Mouse (Mus musculus): ENCODE data around the gene Stn1.

Stn1 gene

GRCm38 (mm10) chr19:47542441-47542840 lies 5.1 kb upstream of the Stn1 start:
- no peak for DNase-seq (ENCODE audit: low spot score)

DNA sequence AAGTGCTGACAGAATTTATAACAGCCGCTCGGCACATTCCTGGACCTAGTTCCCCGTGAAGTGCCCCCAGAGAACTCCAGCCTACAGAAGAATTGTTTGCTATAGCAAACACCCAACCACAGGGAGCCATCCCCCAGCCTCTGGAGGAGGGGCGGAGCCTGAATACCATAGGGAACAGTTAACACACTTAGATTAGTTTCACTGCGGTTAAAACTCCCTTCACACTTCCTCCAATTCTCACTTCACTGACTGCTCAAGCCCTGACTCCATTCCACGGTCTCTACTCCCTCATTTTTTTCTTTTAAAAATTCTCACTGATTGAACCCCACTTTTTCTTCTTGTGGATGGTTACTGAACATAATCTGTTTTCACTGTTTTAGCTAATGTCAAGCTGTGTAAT lies 1.5 kb upstream of the Stn1 start:
- peak; percentile 43 for DNase-seq (ENCODE audit: low spot score)

GRCm38 (mm10) chr19:47537879-47538278 lies 572 bp upstream of the Stn1 start:
- DNase-seq (ENCODE audit: low spot score): no peak

- DNase-seq (ENCODE audit: low spot score): peak; percentile 100
Measured at GRCm38 (mm10) chr19:47536521-47537299, 597 bp downstream of the Stn1 start.

DNA sequence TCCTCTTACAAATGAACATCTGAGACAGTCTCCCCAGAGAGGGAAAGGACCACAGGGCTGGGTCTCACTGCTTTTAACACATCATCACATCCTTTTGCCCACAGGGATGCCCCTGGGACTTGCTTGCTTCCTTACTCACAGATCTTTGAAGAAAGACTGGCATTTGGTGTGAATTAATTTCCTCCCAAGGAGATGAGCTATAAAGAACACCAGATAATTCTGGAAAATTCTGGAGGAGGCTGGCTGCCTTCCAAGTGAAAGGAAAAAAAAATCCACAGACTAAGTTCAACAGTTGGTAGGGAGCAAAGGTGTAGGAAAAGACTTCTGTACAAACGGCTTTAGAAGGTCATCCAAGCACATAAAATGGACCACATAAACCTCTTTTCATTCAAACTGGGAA lies 3.2 kb downstream of the Stn1 start:
- DNase-seq (ENCODE audit: low spot score): no peak

DNA sequence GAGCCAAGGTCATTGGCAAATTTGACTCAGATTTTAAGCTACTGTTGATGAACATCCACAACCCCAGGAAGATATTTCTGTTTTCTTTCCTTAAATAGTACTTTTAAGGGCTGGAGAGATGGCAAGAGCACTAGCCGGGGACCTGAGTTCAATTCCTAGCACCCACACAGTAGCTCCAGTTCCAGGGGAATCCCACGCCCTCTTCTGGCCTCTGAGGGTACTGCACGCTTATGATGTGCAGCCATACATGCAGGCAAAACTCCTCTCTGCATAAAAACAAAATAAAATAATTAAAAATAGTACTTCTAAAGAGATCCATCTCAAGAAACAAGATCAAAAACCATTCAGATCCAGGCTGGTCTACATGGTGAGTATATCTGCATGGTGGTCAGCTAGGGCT lies 4.9 kb downstream of the Stn1 start:
- no peak for DNase-seq (ENCODE audit: low spot score)

GRCm38 (mm10) chr19:47531309-47531708 lies 6.0 kb downstream of the Stn1 start:
- no peak for DNase-seq (ENCODE audit: low spot score)

GRCm38 (mm10) chr19:47526239-47526986 lies 10.9 kb downstream of the Stn1 start:
- no peak for DNase-seq (ENCODE audit: low spot score)

DNA sequence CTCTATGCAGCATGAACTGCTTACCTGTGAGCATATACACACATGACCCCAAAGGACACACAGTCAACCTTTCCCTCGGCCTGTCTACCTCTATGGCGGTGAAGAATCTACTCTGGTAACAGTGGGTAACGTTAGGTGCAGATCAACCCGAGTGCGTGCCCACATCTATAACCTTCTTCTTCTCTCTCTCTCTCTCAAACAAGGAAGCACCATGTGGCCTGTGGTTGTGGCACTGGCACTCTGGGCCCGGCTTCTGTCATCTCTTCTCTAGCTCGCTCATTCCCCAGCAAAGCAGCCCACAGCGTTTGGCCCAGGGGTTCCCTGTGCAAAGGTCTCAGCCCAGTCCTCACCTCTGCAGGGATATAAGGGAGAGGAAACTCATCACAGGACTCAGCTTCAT lies 12.4 kb downstream of the Stn1 start:
- DNase-seq (ENCODE audit: low spot score): no peak

DNA sequence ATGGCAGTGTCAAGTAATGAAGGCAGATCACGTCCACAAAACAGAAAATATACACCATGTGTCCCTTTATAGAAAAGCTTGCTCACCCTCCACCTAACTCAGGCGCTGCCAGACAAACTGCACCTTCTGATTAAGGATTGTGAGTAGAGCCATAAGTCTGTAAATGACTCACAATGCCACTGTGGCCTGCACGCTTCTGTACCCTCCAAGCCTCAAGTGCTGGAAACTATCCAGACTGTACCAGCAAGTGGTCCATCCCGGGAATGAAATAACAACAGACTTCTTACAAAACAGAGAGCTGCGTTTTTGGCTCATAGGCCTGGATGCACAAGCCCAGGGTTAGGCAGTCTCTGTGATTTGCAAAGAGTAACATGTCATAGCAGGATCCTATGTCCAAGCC lies 15.9 kb downstream of the Stn1 start:
- DNase-seq (ENCODE audit: low spot score): no peak

GRCm38 (mm10) chr19:47519163-47519893 lies 18.0 kb downstream of the Stn1 start:
- DNase-seq (ENCODE audit: low spot score): no peak

DNA sequence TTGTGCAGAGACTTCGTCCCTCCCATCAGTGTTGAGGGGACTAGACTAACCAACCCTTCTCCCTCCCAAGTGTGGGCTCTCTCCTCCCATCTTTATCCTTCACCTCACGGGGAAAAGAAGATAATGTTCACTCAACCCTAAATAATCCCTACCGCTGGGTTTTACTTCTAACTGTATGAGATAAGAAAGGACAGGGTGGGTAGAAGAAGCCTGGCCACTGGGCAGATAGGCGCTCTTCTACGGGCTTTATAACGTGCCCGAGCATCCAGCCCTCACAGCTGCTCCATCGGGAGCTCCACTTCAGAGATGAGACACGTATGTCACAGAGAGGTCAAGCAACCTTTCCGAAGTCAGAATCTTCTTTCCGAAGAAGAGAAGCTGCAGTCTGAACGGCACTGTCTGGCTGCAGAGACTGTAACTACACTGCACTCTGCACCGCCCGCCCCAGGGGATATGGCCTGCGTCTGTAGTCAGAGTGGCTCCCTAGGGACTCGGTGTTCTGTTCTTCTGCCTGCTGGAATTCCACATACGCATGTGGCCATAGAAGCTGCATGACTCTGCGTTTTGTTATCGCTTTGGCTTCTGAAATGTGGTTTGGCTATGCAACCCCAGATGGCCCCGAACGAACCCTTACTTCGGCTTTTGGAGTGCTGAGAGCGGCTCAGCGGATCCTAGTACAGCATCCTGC lies 18.7 kb downstream of the Stn1 start:
- no peak for DNase-seq (ENCODE audit: low spot score)

GRCm38 (mm10) chr19:47517570-47517969 lies 19.7 kb downstream of the Stn1 start:
- no peak for DNase-seq (ENCODE audit: low spot score)

- DNase-seq (ENCODE audit: low spot score): no peak
Measured at GRCm38 (mm10) chr19:47516879-47517278, 20.4 kb downstream of the Stn1 start.

- no peak for DNase-seq (ENCODE audit: low spot score)
Measured at GRCm38 (mm10) chr19:47515091-47515490, 22.2 kb downstream of the Stn1 start.

GRCm38 (mm10) chr19:47513618-47513897 lies 23.7 kb downstream of the Stn1 start:
- no peak for DNase-seq (ENCODE audit: low spot score)

DNA sequence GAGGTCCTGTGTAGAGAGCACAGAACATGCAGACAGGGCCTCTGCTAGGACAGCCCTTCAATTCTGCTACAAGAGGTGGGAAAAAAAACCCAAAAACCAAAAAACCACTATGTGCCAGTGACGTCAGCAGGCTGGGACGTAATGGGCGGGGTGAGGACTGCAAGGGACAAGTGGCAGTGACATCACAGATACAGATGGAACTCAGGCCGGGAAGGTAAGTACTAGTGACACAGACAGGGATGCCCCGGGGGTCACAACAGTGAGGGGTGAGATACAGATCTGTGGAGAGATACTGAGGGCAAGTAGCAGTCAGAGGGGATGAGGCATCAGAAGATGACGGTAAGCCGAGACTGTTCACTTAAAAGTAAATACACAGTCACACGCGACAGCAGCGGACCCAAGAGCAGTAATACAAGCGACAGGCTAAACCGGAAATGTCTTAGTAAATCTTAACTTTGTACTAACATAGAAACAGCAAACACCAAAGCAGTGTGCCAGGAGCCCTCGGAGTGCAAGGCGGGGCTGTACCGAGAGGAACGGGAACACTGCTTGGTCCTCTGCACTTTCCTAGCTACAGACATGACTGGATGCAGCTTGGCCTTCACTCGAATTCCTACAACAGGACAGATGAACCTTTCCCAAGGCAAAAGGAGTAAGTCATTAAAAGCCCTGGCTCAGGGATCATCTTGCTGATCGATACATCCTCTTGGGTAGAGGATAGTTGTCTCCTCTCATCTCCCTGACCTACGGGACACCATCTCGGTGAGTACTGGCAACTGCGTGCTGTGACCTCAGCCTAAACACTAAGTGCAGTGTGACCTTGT lies 24.3 kb downstream of the Stn1 start:
- no peak for DNase-seq (ENCODE audit: low spot score)

- no peak for DNase-seq (ENCODE audit: low spot score)
Measured at GRCm38 (mm10) chr19:47511958-47512357, 25.3 kb downstream of the Stn1 start.

GRCm38 (mm10) chr19:47511294-47511675 lies 26.0 kb downstream of the Stn1 start:
- no peak for DNase-seq (ENCODE audit: low spot score)

GRCm38 (mm10) chr19:47510473-47511293 lies 26.6 kb downstream of the Stn1 start:
- DNase-seq (ENCODE audit: low spot score): peak; percentile 65

- DNase-seq (ENCODE audit: low spot score): no peak
Measured at GRCm38 (mm10) chr19:47510135-47510472, 27.2 kb downstream of the Stn1 start.
